Mouse (Mus musculus): ENCODE results near the gene Rtn1.

- no peak for TF ChIP-seq EP300 (IDR thresholded peaks at IDR 0.05; ENCODE audit: low read depth)
- TF ChIP-seq CTCF (IDR thresholded peaks at IDR 0.05; ENCODE audit: low read depth), result no peak
Measured at GRCm38 (mm10) chr12:72253040-72253439, 155.8 kb downstream of the Rtn1 start.
